Mouse (Mus musculus) adrenal gland, postnatal 14 days (tissue): ENCODE measurements around the gene Gpr176. TPM values are rescaled to one million over a fixed set of nuclear protein-coding genes. Genes with fewer than 3 reads are reported as not detected.

Source experiments
- DNase-seq: peaks from one replicate; pipeline ENCODE4 v3.0.0; 2021; ENCODE audit warnings: mixed read lengths
- total RNA-seq: library from RNA; stranded (reverse); gene quantifications from 2 replicates; pipeline ENCODE4 v1.2.3, GENCODE M21; 2021

Gene Gpr176
- total RNA-seq, 1 experiment from 2014 or later, result 2.4 TPM

DNA sequence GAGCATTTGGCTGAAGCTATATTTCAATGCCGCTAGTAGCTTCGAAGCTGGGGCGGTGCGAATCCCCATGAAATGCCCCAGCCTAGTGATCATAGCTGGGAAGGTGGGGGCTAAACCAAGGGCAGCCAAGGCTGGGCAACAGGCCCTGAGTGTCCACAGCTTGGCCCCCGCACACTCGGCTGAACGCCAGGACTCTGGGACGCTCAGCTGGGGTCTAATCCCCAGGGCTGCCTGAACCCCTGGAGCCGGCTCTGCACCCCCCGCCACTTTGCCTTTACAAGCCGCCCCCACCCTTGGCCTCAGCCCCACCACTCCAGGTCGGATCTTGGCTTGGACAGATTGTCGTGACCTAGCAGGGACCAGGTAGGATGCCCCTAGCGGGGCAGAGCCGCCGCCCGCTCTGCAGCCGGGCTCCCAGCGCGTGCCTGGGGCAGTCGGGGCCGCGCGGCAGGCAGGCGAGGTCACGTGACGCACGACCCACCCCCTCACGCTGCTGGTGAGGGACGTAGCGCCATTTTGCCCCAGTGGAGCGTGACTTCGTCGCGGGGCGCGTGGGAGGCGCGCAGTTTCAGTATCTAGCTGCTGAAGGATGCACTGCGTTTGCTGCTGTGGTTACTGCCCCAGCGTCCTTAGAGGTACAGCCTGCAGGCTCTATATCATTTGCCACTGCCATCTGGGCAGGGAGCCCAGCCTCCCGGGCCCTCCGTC lies 507 bp upstream of the Gpr176 start:
- DNase-seq, result peak; percentile 87

DNA sequence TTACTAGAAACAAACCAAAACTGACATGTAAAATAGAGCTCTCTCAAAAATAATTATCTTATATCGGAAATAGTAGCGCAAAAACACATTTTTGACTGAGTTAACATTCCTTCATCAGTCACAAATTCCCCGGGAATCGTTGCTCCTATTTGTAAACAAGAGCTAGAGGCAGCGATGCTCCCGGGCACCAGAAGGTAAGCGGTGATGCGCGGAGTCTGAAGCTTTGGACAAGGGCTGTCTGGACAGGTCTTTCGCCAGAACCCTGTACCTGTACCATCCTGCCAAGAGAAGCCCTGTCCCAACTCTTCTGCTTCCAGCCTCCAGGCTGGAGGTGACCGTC lies 688 bp downstream of the Gpr176 start:
- DNase-seq, result no peak

DNA sequence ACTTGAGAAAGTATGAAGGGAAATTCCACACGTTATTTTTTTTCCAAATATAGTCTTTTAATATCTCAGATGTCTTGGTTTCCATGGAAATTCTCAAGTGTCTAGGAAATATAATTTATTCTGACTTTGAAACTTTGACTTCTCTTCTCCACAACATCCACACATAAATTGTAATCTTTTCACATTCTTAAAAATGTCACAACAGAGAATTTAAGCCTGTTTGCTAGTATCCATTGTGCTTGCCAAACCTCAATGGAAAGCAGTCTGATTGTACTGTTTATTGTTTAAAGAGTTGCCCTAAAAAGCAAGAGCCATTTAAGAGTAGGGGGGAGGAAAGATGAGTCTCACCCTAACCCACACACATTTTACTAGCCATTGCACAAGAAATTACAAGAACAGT lies 1.4 kb downstream of the Gpr176 start:
- DNase-seq, result no peak

DNA sequence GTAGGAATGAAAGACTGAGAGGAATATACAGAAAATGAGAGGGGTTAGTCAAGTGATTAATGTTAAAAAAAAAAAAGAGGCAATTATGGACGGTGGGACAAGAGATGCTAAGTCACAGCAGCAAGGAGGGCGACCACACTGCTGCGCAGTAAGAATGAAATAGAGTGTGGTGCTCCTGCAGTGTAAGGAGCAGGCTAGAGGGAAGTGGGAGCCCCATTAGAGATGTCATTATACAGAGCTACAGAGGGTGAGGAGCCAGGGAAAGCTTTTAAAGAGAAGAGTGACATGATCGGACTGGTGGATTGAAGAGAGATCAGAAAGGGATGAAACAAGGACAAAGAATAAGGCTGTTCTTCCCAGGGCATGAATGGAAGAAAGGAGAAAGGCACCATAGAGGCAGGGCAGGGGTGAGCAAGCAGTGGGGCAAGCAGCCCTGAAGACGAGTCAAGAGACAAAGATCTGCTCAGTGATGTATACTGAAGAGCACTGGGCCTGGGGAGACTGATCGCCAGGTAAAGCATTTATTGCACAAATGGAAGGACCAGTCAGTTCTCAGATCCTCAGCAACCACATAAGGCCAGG lies 18.0 kb downstream of the Gpr176 start:
- no peak for DNase-seq

DNA sequence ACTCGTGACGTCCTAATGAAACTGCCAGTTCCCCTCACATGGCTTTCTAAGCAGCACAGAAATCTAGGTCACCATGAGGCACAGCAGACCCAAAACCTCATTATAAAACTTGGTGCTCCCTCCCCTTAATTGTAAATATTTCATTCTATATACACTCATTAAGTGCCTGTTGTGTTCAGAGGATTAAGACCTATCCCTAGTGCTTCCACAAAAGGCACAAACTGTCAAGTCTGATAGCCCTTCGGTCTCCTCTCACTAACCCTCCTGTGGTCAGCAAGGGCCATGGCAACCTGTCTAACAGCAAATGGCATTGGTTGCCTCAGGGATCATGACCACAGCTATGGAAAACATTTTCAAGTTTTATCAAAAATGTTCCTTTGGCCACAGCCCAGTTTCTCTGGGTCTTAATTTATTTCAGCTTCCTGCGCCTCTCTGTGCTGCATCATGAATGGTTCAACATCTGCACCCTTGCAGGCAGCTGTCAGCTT lies 19.3 kb downstream of the Gpr176 start:
- no peak for DNase-seq

DNA sequence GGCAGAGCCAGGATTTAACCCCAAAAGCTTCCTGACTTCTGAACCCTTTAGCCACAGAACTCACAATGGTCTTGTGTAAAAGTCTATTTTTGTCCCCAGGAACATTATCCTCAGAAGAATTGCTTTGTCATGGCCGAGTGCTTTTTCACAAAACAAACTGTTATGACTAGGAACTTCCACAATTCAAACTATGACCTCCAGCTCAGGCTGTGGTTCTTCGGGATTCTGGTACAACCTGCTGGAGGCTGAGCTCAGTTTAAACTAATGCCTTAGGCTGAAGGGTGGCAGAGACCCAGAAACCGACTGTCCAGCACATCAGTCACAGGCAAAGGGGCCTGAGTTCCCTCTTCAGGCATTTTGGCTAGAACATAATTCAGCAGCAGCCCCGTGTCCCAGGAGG lies 19.7 kb downstream of the Gpr176 start:
- DNase-seq, result no peak

DNA sequence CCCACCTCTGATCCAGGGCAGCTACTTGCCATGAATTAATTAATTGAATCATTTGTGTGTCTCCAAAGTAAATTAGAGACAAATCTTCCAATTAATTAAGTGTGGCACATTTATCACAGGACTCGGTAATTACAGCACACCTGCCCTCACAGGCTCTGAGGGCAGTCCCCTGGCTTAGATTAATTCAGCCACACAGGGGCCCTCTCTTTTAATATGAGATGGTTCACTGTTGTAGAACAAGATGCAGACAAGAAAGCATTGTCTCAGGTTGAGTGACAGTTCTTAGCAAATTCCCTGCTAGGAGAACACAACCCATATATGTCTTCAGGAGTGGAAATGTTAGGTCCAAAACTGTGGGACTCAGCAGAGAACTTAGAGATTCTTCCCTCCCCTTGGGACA lies 27.7 kb downstream of the Gpr176 start:
- DNase-seq, result no peak

DNA sequence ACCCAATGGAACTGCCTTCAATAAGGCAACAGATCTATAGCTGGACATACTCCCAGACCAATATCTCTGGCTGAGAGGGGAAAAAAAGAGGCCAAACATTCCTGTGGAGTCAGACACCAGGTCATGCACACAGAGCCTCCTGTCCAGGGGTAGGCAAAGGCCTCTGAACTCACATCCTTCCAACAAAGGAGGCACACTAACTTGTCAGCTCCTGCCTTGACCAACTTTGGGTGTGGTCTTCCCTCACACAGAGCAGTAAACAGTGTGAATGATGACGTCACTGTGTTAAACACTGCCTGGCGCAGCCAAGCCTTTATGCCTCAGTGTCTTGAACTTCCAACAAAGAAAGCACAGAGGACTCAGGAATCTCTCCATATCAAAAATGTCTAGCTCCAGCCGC lies 29.3 kb downstream of the Gpr176 start:
- no peak for DNase-seq

DNA sequence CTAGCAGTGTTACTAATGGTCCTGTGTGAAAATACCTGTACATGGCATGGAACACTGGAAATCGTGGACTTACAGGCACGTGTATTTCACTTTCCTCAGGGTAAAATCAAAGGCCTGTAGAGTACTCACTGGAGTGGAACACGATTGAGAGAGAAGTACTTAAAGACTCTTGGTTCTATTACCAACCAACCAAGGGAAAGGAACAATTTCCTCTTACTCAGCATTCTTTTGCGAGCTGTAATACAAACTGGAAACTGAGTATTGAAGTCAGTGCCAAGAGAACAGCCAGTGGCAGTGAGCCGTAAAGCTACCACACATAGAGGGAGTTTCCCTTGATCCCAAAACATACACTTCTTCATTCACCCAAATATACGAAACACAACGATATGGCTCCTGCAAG lies 31.9 kb downstream of the Gpr176 start:
- DNase-seq, result no peak

DNA sequence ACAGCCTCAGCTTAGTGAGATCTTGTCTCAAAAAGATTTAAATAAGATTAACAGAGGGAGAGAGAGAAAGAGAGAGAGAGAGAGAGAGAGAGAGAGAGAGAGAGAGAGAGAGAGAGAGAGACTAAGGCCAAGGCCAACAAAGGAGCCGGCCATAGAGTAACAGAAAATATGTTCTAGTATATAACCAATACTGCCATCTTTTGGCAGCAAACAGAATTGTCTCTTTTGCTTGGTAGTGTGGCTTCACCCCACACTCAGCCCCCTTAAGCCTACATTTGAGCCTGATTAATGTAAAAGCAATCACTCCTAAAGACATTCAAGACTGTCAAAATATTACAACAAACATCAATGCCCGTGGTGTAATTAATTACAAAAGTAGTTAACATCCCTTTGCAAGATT lies 37.1 kb downstream of the Gpr176 start:
- DNase-seq, result no peak

DNA sequence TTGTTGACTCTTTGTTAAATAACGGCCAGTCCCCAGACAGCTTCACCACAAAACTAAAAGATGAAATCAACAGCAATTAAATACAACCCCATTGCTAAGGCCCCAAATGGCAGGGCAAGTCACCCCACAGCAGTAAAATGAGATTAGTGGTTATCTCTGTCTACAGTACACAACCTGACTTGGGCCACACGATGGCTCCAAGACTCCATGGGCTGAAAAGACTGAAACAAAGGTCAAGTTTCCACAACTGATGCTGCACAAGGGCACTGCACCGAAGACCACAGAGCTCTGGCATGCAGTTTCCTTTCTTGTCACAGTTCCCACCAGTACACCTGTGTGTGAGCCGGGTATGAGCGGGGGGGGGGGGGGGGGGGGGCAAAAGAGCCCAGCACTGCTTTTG lies 50.6 kb downstream of the Gpr176 start:
- DNase-seq, result no peak

DNA sequence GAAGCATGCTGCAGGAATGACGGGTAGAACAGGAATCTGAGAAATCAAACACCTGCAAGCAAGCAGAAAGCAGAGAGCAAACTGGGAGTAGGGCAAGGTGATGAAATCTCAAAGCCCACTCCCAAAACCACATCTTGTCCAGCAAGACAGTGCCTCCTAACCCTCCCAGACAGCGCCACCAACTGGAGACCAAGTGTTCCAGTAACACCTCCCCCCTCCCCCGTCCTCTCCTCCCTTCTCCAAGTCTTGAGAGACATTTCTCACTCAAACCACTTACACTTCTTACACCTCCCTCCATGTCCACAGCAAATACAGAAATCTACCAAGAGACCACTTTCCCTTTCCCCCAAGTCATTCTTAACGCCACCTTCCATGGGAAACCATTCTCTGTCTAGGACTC lies 51.4 kb downstream of the Gpr176 start:
- DNase-seq, result no peak

DNA sequence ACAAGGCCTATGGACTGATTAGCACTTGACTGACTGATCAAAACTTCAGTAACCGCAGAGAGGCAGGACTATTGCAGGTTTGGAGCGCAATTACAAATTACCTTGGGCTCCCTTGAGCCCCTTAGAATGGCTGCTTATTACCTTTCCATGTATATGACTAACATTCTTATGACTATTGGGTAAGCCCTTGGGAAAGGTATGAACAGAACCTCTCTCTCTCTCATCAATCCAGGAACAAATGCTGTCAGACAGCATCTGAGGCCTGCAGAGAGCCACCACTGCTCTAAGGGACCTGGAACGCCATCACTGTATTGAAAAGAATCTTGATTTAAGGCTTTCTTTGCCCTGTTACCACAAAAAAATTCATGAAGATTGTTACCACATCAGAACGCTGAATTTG lies 52.1 kb downstream of the Gpr176 start:
- no peak for DNase-seq

DNA sequence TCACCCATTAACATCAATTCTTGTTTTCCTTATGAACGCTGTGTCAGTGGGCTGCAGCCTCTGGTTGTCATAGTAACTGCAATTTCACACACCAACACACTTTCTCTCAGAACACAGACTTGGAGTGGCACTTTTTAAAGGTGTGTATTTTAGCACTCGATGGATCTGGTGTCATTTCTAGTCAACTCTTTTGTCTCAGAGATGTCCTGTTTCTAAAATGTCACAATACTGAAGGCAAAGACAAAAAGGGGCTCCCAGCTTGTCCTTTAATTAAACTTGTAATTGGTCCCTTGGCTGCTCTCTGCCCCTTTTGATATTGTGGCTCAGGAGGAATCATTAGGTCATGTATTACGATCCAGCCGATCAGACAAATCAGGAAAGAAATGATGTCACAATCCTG lies 52.7 kb downstream of the Gpr176 start:
- no peak for DNase-seq

DNA sequence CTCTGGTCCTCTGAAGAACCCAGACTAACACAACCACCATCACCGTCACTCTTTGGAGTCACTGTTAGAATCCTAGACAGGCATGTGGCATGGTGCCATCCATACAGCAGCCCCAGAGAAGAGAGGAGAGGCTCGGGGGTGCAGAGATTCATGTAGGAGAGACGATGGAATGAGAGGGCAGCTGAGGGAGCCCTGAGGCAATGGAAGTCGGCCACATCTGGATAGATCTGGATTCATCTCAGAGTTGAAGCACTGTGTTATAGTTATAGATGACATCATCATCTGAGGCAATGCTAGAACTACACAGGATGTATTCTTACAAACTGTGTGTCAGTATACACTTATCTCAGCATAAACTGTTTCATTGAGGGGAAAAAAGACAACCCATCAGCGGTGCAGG lies 54.0 kb downstream of the Gpr176 start:
- no peak for DNase-seq

DNA sequence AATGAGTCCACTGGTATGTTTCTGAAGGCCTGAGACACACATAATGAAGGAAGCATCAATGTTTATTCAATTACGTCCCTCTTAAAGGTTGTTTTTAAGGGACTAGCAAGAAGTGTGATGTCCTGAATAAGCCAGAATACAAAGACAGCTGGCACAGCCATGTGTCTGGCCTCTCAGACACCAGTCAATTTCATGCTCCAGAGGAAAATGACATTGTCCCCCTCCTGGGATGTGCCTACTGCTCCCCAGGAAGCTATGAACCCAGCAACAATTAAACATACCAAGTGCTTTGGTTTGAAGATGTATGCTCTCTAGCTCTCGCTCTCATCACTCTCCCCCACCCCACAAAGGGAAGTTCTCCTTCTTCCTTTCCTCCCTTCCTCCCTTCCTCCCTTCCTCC lies 56.3 kb downstream of the Gpr176 start:
- no peak for DNase-seq

DNA sequence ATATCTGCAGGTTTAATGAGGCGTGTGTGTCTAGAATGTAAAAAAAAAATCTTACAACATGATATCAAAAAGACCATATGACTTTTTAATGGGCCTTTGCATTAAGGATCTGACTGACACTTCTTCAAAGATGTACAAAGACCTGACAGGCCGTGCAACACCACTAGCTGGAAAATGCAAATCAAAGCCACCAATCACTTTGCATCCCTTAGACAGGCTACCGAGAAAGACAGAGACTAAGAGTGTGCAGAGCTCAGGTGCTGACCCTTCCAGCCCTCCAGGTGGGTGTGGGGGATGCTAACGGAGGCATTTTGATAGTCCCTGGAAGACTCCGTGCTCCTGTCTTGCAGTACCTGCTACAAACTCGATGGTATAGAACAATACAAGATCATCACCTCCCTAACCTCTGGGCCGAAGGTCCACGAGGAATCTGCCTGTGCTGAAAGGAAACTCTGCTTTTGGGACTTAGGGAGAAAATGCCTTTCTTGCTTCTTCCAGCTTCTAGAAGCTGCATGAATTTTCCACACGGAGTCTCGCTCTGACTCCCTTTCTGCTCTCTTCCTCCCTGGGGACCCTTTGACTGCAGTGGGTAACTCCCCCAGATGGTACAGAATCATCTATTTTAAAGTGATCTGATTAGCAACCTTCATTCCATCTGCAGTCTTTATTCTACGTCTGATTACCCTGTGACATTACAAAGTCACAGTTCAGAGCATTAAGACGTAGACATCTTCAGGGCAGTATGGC lies 57.4 kb downstream of the Gpr176 start:
- DNase-seq, result no peak

DNA sequence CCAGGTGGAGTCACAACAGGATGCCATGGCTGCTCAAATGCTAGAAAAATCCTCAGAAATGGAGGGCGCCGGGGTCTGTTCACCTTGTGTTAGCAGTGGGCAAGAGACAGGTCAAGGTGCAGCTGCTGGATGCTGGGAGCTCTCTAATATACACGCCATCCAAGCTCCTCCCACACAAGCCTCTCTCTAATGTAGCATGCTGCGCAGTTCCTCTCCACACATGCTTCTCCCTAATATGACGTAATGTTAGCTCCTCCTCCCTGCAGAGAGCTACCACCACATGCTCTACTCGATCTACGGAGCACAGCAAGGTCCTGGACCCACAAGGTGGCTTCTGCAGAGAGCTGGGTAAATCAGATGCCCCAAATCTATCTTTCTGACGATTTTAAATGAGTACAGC lies 65.7 kb downstream of the Gpr176 start:
- no peak for DNase-seq

DNA sequence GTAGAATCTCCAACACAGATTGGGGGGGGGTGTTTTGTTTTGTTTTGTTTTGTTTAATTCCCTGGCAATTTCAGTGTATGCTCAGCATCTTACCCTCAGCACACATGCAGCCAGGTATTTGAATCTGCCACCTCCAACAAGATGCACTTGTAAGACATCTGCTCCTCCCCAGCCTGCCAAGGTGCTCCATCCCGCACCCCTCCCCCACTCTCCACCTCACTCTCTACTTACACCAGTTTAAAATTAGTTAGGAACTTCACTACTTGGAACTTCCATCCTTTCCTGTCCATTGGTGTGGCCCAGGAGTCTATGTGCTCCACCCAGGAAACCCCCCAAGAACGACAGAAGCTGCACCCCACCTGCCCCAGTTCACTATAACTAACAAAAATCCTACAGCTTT lies 66.3 kb downstream of the Gpr176 start:
- no peak for DNase-seq

DNA sequence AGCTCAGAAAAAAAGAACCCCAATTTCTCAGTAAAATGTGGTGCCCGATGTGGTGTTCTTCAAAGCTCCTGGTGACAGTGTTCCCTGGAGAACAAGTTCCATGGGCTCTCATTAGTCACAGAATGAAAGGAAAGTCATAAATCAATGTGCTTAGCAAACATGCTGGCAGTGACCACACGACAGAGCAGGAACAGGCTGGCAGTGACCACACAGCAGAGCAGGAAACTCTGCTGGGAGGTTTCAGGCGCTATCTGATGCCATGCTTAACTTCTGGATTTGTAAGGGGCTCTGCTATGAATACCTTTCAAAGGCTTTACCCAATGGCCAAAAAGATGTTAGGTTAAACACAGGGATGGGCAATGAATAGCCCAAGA lies 66.7 kb downstream of the Gpr176 start:
- DNase-seq, result peak; percentile 38

DNA sequence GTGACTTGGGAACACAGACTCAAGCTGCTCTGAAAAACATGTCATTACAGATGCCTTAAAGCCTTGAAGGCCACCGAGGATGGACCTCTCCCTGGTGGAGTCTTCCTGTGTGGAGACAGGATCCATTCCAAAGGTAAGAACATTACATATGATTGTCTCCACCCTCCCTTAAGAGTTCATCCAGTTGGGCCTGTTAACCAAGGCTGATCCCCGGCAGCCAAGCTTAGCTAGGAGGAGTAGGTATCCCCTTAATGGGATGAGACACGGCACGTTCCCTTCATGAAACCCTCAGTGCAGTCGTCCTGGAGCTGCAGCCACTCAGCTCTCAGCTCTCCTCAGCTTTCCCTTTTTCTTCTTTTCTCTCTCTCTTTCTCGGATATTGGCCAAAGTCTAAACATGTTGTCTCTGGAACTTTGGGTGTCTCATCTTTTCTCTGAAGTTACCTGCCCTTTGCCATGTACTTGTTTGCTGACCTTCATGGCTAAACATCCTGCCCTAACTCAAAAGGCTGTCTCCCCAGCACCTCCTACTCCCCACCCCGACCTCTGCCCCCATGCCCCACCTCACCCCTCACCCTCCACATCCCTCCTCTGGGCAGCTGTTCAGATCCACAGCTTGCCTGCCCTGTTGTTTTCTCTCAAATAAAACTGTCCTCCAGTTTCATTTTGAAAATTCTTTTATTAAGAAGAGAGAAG lies 67.2 kb downstream of the Gpr176 start:
- no peak for DNase-seq

DNA sequence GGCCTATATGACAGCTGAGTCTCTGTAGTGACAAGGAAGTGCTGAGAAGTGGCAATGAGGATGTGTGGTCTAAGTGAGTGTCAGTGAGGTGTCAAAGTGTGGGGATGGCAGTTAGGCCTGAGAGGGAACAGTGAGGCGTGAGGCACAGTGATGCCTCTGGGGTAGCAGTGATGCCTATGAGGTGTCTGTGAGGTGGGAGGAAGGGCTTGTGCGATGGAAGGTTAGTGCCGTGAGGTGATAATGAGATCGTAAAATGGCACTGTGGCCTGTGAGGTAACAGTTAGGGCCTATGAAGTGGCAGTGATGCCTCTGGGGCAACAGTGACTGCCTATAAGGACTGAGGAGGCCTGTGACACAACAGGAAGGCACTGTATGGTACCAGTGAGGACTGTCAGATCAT lies 69.8 kb downstream of the Gpr176 start:
- no peak for DNase-seq

DNA sequence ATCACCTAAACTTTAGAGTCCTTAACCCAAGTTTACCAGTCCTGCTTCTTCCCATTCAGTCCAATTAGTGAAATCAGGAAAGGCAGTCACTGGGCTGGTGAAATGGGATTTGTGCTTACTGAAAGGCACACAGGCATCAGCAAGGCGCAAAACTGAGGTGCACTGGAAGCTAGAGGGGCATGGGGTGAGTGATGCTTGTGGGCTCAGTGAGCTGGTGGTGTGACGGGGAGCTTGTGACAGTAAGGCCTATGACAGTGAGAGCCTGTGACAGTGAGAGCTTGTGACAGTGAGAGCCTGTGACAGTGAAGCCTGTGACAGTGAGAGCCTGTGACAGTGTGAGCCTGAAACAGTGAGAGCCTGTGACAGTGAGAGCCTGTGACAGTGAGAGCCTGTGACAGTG lies 71.6 kb downstream of the Gpr176 start:
- DNase-seq, result no peak
